Mouse (Mus musculus) bone marrow, adult 2 months (tissue): ENCODE results near the gene Myl9.

Source experiments
- CTCF ChIP-seq: fragments of 200-500 bp; IDR thresholded peaks from 2 replicates; pipeline ENCODE4 v1.5.1; 2011; ENCODE audit warnings: low read length, control low read depth; ENCODE audit not compliant: control insufficient read depth, insufficient read depth
- POLR2A ChIP-seq: fragments of 200-500 bp; IDR thresholded peaks from 2 replicates; pipeline ENCODE4 v1.6.1; 2011; ENCODE audit warnings: low read depth, mild to moderate bottlenecking, control low read depth, low read length, borderline replicate concordance; ENCODE audit not compliant: control insufficient read depth

DNA sequence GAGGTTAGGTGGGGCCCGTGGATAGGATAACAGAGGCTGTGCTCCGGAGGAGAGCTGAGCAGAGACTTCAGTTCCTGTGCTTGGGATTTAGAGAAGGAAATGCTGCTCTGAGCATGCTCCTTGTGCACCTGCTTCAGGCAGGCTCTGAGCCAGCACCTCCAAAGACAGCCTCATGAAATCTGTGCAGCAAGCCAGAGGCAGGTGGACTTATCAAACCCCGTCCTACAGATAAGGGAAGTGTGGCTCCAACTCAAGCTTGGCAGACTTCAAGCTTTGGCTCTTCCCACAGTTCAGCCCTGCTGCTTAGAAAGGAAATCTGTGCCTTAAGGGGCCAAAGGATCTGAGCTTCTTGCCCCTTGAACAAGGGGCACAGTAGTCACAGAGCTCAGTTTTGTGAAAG is 48.3 kb upstream of the Myl9 start:
- TF ChIP-seq POLR2A (no peak), CTCF (no peak)
